Mouse (Mus musculus) heart, postnatal 25 days (tissue): ENCODE measurements around the gene Ankrd6. TPM values are rescaled to one million over a fixed set of nuclear protein-coding genes. Genes with fewer than 3 reads are reported as not detected.
"Not testable (repeated sequence)": the region's sequence is repeated elsewhere in the genome, so short reads cannot be mapped to it uniquely, and the experiment has no call there.

ENCODE experiments used
- DNase-seq: peaks from one replicate; pipeline ENCODE4 v3.0.0; 2022; ENCODE audit warnings: low spot score
- intact Hi-C: fragments of 180-260 bp; cut with DNase I; formaldehyde crosslinking; loops from one replicate; pipeline ENCODE4 v1.15.1; 2025
- total RNA-seq, 2 experiments: library from RNA; stranded (reverse); gene quantifications; 2 replicates each; pipeline ENCODE4 v1.2.3; 2021

Ankrd6 gene
- 1 to 10 TPM; 2.7 to 3.7 TPM for total RNA-seq

DNA sequence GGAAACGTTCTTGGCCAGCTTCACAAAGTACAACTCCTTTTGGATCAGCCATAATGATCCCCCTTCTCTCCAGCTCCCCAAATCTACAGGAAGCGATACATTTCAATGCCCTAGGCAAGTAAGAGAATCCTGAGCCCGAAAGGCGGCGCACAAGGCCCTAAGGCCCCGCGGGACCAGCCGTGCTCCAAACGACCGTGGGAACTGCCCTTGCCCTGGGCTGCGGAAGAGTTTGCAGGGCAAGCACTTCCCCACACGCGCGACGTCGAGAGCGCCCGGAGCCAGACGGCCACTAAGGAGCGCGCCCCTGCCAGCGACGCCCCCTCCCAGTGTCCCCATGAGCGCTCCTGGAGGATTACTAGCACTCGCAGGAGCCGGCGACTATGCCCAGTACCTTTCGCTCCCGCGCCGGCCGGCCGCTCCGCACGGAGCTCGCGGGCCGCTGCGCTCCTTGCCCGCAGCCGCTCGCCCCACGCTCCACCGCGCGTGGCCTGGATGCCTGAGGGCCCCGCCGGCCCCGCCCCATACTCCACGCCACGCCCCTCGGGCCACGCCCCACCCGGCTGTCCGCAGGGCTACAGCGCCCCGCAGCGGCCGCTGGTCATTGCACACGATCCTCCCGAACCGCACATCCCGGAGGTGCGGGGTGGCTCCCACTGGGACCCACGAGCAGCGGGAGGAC is at the start of gene Ankrd6:
TSS of gene Ankrd6 (minus strand) at position 486 of the 679 bp plus-strand sequence.
- DNase-seq: peak; percentile 44
- intact Hi-C loops: loop anchor here (2.0 to 5.0 kb wide), 3 partner anchors 167 to 206 kb away; no protein-coding TSS in a partner anchor

DNA sequence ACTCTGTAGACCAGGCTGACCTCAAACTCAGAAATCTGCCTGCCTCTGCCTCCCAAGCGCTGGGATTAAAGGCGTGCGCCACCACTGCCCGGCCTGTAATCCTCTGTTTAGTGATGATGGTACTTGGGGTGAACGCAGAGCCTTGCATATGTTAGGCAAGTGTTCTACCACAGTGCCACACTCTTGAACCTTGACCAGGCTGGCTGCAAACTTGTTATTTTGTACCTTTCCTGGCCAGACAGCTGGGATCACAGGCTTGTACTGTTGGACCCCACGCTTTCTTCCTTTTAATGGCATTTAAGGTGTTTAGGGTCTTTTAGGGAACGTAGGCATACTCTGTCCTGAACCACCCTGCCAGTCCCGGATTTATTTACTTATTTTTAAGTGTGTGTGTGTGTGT is 48.4 kb upstream of the Ankrd6 start:
- intact Hi-C loops: no loop called here

DNA sequence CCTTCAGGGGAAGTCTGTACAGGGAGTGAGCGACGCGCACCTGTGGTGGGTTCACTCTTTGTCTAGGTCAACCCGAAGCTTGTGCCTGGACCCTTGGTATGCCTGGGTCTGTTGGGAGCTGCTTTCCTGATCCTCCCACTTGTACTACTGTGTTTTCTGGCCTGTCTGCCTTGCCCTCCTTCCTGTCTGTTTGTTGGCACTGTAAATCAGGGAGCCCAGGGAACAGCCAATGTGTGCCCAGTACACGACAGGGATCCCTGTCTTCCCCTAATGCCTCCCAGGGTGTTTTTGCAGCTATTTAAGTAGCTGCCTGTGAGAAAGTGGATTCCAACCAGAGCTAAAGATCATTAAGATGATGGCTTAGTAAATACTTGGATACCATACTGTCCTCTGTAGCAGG is 46.9 kb upstream of the Ankrd6 start:
- DNase-seq: no peak
- intact Hi-C loops: no loop called here

More for the DNA sequence above, 48.4 kb upstream of the Ankrd6 start:
- DNase-seq: no peak

- no peak for DNase-seq
- intact Hi-C loops: no loop called here
Measured at GRCm38 (mm10) chr4:32996083-32996482, 45.4 kb upstream of the Ankrd6 start.

DNA sequence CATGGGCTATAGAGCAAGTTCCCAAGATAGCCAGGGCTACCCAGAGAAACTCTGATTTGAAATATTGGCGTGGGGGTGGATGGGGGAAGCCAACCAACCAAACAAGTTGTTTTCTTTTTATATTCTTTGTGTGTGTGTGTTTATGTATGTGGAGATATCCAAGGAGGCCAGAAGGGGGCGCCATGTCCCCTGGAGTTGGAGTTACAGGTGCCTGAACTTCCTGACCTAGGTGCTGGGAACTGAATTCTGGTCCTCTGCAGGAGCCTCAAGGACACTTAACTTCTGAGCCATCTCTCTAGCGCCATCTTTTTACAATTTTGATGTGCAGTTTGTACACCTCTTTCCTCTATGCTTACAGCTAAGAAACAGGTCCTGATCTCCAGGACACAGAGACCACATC is 43.5 kb upstream of the Ankrd6 start:
- intact Hi-C loops: no loop called here
- no peak for DNase-seq

GRCm38 (mm10) chr4:32989346-32989745 is 38.7 kb upstream of the Ankrd6 start:
- intact Hi-C loops: no loop called here
- DNase-seq: no peak

- intact Hi-C loops: no loop called here
- no peak for DNase-seq
Measured at GRCm38 (mm10) chr4:32987006-32987405, 36.4 kb upstream of the Ankrd6 start.

DNA sequence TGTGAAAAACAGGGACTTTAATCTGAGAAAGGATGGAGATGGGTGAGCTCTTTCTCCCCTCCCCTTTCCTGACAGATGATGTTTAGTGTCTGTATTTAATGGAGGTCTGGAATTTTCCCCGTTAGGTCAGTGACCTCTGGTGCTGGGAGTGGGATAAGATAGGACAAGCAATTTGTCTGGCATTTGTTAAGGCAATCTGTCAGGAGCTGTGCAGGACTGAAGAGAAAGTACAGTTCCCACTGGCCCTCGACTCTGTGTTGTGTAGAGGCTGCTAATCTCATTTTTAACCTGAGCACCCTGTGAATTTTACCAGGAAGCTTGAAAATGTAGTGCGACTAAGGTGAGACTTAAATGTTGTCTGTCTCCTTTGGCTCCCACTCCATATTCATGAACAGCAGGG is 35.0 kb upstream of the Ankrd6 start:
- intact Hi-C loops: no loop called here

GRCm38 (mm10) chr4:32984801-32985675 is 34.4 kb upstream of the Ankrd6 start:
- DNase-seq: no peak
- intact Hi-C loops: no loop called here

More for the DNA sequence above, 35.0 kb upstream of the Ankrd6 start:
- no peak for DNase-seq

- intact Hi-C loops: no loop called here
Measured at GRCm38 (mm10) chr4:32984242-32984641, 33.6 kb upstream of the Ankrd6 start.

GRCm38 (mm10) chr4:32983176-32984155 is 32.8 kb upstream of the Ankrd6 start:
- peak; percentile 23 for DNase-seq
- intact Hi-C loops: no loop called here

More at GRCm38 (mm10) chr4:32984242-32984641, 33.6 kb upstream of the Ankrd6 start:
- DNase-seq: no peak

- peak; percentile 4 for DNase-seq
- intact Hi-C loops: no loop called here
Measured at GRCm38 (mm10) chr4:32982716-32983175, 32.1 kb upstream of the Ankrd6 start, which contains the start of gene Rragd. Gene Rragd, plus strand, starts transcription at chr4:32983037.

GRCm38 (mm10) chr4:32982041-32982715 is 31.5 kb upstream of the Ankrd6 start:
- DNase-seq: no peak
- intact Hi-C loops: no loop called here

- intact Hi-C loops: no loop called here
- DNase-seq: no peak
Measured at GRCm38 (mm10) chr4:32981617-32982016, 31.0 kb upstream of the Ankrd6 start.

GRCm38 (mm10) chr4:32980061-32980460 is 29.4 kb upstream of the Ankrd6 start:
- intact Hi-C loops: no loop called here
- no peak for DNase-seq

DNA sequence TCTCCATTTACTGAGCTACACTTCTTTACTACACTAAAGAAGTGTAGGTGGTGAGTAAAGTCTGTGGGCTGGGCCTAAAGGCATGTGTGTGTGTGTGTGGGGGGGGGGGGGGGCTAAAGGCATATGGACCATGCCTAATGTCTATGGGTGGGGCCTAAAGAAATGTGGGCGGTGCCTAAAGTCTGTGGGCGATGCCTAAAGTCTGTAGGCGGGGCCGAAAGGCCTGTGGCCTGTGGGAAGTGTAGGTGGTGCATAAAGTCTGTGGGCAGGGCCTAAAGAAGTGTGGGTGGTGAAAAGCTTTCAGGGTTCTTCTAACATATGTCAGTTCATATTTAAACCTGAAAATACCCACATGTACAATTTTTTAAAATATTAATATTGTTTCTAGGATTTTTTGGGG is 26.7 kb upstream of the Ankrd6 start:
- intact Hi-C loops: no loop called here
- DNase-seq: no peak

GRCm38 (mm10) chr4:32964619-32965018 is 14.0 kb upstream of the Ankrd6 start:
- intact Hi-C loops: not testable (repeated sequence)

DNA sequence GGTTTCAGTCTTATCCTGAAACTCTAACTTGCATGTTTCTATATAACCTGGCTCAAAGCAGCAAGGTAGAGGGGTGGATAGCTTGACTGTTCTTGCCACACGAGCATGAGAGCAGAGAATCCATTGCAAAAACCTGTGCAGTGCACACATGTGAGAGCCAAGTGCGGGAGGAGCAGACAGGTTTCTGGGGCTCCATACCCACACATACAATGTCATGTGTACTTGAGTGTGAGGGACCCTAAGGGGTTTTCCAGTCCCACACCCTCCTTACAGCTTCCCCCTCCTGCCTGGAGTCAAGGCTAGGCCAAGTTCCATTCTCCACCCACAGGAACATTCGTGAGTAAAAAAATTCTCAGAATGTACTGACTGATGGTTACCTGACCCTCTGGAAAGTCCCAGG is 10.8 kb upstream of the Ankrd6 start:
- DNase-seq: no peak
- intact Hi-C loops: no loop called here

More at GRCm38 (mm10) chr4:32964619-32965018, 14.0 kb upstream of the Ankrd6 start:
- DNase-seq: not testable (repeated sequence)

- no peak for DNase-seq
- intact Hi-C loops: no loop called here
Measured at GRCm38 (mm10) chr4:32956423-32956822, 5.8 kb upstream of the Ankrd6 start.
